Mouse (Mus musculus): ENCODE results near the gene Foxj1. TPM values are rescaled to one million over a fixed set of nuclear protein-coding genes. Genes with fewer than 3 reads are reported as not detected.
A peak's percentile ranks its signal among the peaks of the same experiment; 100 is the strongest.
"Not testable (repeated sequence)": the region's sequence is repeated elsewhere in the genome, so short reads cannot be mapped to it uniquely, and the experiment has no call there.

Gene Foxj1
- polyA plus RNA-seq (2015; fragmentation: Nextera tagmentation; extraction: Ambion mirVana), result 21.1 and 21.2 TPM in 2 replicates

DNA sequence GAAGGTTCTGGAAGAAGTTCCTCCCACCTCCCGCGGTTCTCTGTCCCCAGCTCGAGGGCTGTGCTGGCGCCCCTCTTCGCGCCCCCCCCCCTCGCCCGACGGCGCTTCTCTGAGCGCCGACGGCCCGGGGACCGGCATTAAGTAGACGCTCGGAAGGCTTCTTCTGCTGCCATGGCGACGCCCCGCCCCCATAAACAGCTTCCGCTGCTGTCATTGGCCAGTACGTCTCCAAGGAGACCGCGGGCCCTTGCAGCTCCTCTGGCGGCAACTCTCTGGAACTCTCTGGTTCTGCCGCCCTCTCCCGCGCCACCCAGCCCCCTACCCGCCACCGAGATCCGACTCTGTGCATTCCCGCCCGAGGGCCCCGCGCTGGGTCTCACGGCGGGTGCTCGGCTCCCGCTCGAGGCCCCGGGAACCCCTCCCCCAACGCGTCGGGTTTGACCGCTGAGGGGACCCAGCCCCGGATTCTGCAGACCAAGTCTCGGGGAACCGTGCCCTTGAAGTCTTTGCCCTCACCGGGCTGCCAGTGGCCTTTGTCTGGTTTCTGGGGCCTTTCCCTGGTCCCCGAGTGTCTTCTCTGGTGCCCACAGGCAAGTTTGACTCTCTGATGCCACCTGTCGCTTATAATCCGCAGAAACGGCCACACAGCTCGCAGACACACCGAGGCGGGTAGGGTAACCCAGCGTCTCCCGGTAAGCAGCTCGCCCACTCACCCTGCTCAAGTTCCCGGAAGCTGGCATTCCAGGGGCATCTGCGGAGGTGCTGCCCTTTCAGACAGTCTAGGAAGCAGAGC, at the start of gene Foxj1:
TSS of gene Foxj1 (minus strand) at position 156 of the 793 bp plus-strand sequence.
- Histone ChIP-seq H3K4me1 (peaks cover 32% of the 10 kb centered on the region), H3K27ac (peak within 1 kb of the TSS; percentile 75), H3K36me3 (no peaks in the 10 kb centered on the region), H3K4me3 (peak within 1 kb of the TSS; percentile 66), H3K9me3 (no peaks in the 10 kb centered on the region), H3K9ac (peak within 1 kb of the TSS; percentile 56), H3K27me3 (peaks cover 29% of the 10 kb centered on the region), H3K4me2 (peak within 1 kb of the TSS; percentile 99)
- peak; percentile 84 for ATAC-seq (ENCODE audit: borderline replicate concordance, extremely low read depth, low FRiP score, low TSS enrichment)
- WGBS, result 0% methylated on average over 59 of the region's 61 CpGs

DNA sequence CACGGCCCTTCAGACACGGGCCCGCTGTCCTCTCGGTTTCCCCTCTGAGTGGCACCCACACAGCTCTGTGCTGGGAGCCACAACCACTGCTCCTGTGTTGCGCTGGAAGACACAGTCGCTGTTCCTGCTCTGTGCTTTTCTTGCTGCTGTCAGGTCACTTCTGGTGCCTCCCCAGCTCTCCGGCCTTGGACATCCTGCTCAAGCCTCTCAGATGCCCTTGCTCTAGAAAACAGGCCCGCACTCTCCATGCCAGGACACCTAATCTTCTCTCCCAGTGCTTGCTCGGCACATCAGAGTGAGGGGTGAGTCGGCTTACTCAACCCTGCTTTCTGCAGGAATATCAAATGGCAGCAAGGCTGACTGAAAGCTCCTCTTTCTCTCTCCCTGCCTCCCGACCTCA, 49.0 kb upstream of the Foxj1 start:
- no peak for ATAC-seq (ENCODE audit: borderline replicate concordance, extremely low read depth, low FRiP score, low TSS enrichment)
- H3K27ac ChIP-seq, result no peak overlapping the region
- no peaks in the 10 kb centered on the region for H3K27me3 ChIP-seq
- no peaks in the 10 kb centered on the region for H3K9me3 ChIP-seq
- peaks cover 13% of the 10 kb centered on the region for H3K4me1 ChIP-seq
- H3K36me3 ChIP-seq, result no peaks in the 10 kb centered on the region
- no peak overlapping the region for H3K9ac ChIP-seq
- 80% methylated on average over 11 of the region's 11 CpGs for WGBS
- H3K4me3 ChIP-seq, result no peak overlapping the region
- no peak overlapping the region for H3K4me2 ChIP-seq

DNA sequence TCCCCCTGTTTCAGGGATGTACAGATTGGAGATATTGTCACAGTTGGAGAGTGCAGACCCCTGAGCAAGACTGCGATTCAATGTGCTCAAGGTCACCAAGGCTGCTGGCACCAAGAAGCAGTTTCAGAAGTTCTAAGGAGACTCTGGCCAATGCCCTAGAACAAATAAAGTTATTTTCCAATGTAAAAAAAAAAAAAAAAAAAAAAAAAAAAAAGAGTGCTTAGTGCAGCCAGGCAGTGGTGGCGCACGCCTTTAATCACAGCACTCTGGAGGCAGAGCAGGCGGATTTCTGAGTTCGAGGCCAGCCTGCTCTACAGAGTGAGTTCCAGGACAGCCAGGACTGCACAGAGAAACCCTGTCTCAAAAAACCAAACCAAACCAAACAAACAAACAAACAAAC, 47.9 kb upstream of the Foxj1 start:
- not testable (repeated sequence) for H3K27ac ChIP-seq; H3K9me3 ChIP-seq; H3K36me3 ChIP-seq; H3K4me2 ChIP-seq; H3K9ac ChIP-seq; H3K27me3 ChIP-seq; H3K4me3 ChIP-seq; ATAC-seq (ENCODE audit: borderline replicate concordance, extremely low read depth, low FRiP score, low TSS enrichment)
- WGBS, result 87% methylated on average over 5 of the region's 5 CpGs
- peaks cover 13% of the 10 kb centered on the region for H3K4me1 ChIP-seq

DNA sequence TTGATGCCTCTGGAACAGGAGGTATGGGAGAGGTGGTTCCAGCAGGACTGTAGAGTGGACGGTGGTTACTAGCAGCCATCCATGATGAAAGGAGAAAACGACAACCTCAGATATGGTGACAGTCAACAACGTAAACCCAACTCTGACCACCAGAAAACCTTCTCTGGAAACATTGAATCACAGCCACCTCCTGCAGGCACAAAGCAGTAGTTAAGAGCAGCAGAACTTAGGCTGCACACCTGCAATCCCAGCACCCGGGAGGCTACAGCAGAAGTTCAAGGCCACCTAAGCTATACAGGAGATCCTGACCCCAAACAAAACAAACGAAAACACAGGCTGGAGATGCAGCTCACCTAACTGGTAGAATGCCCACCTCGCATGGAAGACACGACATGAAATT, 45.6 kb upstream of the Foxj1 start:
- H3K9me3 ChIP-seq, result no peaks in the 10 kb centered on the region
- ATAC-seq (ENCODE audit: borderline replicate concordance, extremely low read depth, low FRiP score, low TSS enrichment), result no peak
- no peak overlapping the region for H3K9ac ChIP-seq
- no peak overlapping the region for H3K4me3 ChIP-seq
- no peaks in the 10 kb centered on the region for H3K36me3 ChIP-seq
- H3K4me1 ChIP-seq, result no peaks in the 10 kb centered on the region
- WGBS, result 83% methylated on average over 7 of the region's 7 CpGs
- no peak overlapping the region for H3K4me2 ChIP-seq
- no peak overlapping the region for H3K27ac ChIP-seq
- H3K27me3 ChIP-seq, result no peaks in the 10 kb centered on the region

DNA sequence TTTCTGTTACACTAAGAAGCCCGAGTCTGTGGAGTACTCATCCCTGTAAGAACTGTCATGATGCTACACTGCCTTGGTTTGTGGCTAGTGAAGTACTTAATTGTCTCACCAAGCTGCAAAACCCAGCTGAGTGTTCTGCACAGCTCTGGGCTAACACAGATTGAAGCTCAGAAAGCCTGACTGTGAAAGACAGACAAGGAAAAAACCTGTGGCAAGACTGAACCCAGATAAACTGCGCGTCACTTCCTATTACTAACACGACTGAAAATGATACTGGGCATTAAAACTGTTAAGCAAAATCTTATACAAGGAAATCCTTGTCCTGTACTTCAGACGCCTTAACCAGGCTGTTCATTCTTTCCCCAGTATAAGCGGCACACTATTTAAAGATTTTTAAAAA, 44.3 kb upstream of the Foxj1 start:
- H3K9me3 ChIP-seq, result no peaks in the 10 kb centered on the region
- no peak overlapping the region for H3K4me2 ChIP-seq
- H3K9ac ChIP-seq, result no peak overlapping the region
- no peaks in the 10 kb centered on the region for H3K36me3 ChIP-seq
- WGBS, result 76% methylated on average over 6 of the region's 6 CpGs
- ATAC-seq (ENCODE audit: borderline replicate concordance, extremely low read depth, low FRiP score, low TSS enrichment), result no peak
- no peak overlapping the region for H3K27ac ChIP-seq
- no peaks in the 10 kb centered on the region for H3K27me3 ChIP-seq
- no peak overlapping the region for H3K4me3 ChIP-seq
- H3K4me1 ChIP-seq, result no peaks in the 10 kb centered on the region

DNA sequence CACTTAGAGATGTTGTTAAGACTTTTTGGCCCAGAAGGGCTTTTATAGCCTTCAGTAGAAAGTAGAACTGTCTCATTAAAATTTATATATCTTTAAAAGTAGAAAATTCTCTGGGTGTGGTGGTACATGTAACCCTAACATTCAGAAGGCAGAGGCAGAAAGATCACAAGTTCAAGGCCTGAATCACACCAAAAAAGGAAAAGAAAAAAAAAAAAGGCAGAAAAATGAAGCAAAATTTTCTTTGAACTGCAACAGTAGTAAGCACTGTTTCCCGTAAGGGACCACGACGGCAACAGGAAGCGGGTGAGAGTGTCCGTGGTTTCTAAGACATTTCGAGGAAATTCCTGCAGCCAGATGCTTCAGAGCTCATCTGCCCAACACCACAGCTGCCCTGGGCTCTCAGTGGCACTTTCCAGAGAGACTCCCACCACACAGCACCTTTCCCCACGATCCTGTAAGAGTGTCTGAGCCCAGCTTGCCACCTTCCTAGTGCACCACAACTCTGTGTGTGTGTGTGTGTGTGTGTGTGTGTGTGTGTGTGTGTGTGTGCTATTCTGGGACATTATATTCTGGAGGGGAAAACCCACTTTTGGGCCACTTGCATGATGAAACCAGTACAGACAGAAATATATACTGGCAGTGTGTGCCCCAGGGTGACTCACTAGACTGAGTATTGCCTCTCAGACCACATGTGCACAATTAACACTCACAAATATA, 41.9 kb upstream of the Foxj1 start:
- H3K27ac ChIP-seq, result no peak overlapping the region
- no peak overlapping the region for H3K4me2 ChIP-seq
- 50% methylated on average over 7 of the region's 7 CpGs for WGBS
- H3K9ac ChIP-seq, result no peak overlapping the region
- no peak overlapping the region for H3K4me3 ChIP-seq
- H3K27me3 ChIP-seq, result no peaks in the 10 kb centered on the region
- no peak for ATAC-seq (ENCODE audit: borderline replicate concordance, extremely low read depth, low FRiP score, low TSS enrichment)
- no peaks in the 10 kb centered on the region for H3K36me3 ChIP-seq
- no peaks in the 10 kb centered on the region for H3K9me3 ChIP-seq
- H3K4me1 ChIP-seq, result no peaks in the 10 kb centered on the region

DNA sequence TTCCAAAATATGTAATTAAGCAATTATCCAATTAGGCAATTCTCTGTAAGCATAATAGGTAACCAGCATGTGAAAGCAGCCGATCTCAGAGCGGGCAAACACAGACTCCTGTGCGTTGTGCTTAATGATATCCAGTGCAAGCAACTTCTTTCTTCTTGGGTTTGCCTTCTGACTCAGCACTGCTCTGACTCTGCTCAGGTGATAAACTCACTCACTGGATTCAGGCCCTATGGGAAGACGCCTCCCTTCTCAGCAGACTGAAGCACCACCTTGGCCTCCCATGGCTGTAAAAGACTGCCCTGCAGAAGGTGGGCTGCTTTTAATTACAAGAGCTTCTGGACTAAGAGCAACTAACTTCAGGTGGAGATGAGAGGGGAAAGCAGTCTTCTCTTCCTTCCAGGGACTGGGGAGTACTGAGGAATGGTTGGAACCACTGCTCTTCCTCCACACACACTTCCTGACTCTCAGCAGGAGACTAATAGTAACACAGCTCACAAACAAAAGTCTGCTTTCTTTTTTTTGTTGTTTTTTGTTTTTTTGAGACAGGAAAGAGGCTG, 36.8 kb upstream of the Foxj1 start:
- H3K9me3 ChIP-seq, result no peaks in the 10 kb centered on the region
- no peaks in the 10 kb centered on the region for H3K36me3 ChIP-seq
- no peak for ATAC-seq (ENCODE audit: borderline replicate concordance, extremely low read depth, low FRiP score, low TSS enrichment)
- H3K4me2 ChIP-seq, result no peak overlapping the region
- no peak overlapping the region for H3K4me3 ChIP-seq
- 0 out of 2 replicates have a peak, but pooled peaks cover 6% of the 10 kb centered on the region for H3K4me1 ChIP-seq
- no peak overlapping the region for H3K9ac ChIP-seq
- no peak overlapping the region for H3K27ac ChIP-seq
- 81% methylated on average over 4 of the region's 4 CpGs for WGBS
- no peaks in the 10 kb centered on the region for H3K27me3 ChIP-seq

DNA sequence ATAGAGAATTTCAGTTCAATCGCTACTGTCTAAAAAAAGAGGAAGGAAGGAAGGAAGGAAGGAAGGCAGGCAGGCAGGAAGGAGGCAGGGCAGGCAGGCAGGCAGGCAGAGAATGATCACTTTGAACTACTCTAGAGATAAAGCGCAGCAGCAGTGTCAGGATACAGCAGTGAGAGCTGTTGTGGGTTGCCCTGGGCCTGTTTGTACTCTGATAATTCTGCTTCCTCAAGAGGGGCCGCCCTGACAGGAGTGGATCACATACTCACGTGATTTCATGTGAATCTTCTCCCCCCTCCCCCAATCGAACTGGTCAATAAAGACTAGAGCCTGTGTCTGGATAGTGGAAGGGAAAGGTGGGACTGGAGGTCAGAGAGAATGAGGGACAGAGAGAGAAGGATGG, 34.4 kb upstream of the Foxj1 start:
- Histone ChIP-seq H3K27me3 (no peaks in the 10 kb centered on the region), H3K4me1 (0 out of 2 replicates have a peak, but pooled peaks cover 6% of the 10 kb centered on the region), H3K4me3 (no peak overlapping the region), H3K27ac (0 out of 2 replicates have a peak overlapping the region, but pooled peaks have one; percentile 0), H3K4me2 (no peak overlapping the region), H3K36me3 (no peaks in the 10 kb centered on the region), H3K9ac (no peak overlapping the region), H3K9me3 (no peaks in the 10 kb centered on the region)
- 46% methylated on average over 5 of the region's 5 CpGs for WGBS
- ATAC-seq (ENCODE audit: borderline replicate concordance, extremely low read depth, low FRiP score, low TSS enrichment), result no peak

DNA sequence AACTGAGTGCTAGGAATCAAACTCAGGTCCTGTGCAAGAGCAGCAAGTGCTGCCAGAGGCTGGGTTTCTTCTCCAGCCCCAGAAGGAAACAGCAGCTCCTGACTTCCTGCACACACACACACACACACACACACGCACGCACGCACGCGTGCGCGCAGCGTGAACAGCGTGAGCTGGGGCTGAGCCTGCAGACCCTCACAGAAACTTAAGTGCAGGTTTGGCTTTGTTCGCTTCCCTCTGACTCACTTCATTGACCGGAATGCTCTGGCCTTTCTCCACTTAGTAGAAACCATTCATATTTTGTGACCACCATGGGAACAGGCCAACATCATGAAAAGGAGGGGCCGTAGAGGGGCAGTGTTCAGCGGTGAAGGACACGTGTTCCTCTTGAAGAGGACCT, 33.9 kb upstream of the Foxj1 start:
- Histone ChIP-seq H3K36me3 (no peaks in the 10 kb centered on the region), H3K9me3 (no peaks in the 10 kb centered on the region), H3K4me2 (no peak overlapping the region), H3K9ac (no peak overlapping the region), H3K4me1 (0 out of 2 replicates have a peak, but pooled peaks cover 6% of the 10 kb centered on the region), H3K27me3 (no peaks in the 10 kb centered on the region), H3K4me3 (no peak overlapping the region), H3K27ac (no peak overlapping the region)
- 88% methylated on average over 14 of the region's 14 CpGs for WGBS
- no peak for ATAC-seq (ENCODE audit: borderline replicate concordance, extremely low read depth, low FRiP score, low TSS enrichment)

DNA sequence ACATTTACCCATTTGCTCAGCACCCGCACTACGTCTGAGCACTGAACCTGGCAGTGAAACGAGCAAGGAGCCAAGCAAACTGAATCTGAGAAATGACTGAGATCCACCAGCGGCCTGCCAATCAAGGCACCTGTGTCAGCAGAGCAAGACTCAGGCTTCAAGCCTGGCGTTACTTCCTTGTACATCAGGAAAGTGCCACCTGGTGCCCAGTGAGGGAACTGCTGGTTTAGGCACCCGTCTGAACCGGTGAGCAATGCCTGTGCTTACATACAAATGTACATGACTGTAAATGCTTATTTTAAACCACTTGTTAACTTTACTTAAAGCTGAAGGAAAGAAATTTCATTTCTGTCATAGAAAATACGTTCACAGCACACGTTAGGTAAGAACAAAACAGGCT, 32.9 kb upstream of the Foxj1 start:
- H3K4me2 ChIP-seq, result no peak overlapping the region
- no peak overlapping the region for H3K4me3 ChIP-seq
- 26% methylated on average over 9 of the region's 9 CpGs for WGBS
- 0 out of 2 replicates have a peak, but pooled peaks cover 6% of the 10 kb centered on the region for H3K4me1 ChIP-seq
- H3K9me3 ChIP-seq, result no peaks in the 10 kb centered on the region
- H3K36me3 ChIP-seq, result no peaks in the 10 kb centered on the region
- no peak overlapping the region for H3K27ac ChIP-seq
- H3K9ac ChIP-seq, result no peak overlapping the region
- no peak for ATAC-seq (ENCODE audit: borderline replicate concordance, extremely low read depth, low FRiP score, low TSS enrichment)
- H3K27me3 ChIP-seq, result no peaks in the 10 kb centered on the region

DNA sequence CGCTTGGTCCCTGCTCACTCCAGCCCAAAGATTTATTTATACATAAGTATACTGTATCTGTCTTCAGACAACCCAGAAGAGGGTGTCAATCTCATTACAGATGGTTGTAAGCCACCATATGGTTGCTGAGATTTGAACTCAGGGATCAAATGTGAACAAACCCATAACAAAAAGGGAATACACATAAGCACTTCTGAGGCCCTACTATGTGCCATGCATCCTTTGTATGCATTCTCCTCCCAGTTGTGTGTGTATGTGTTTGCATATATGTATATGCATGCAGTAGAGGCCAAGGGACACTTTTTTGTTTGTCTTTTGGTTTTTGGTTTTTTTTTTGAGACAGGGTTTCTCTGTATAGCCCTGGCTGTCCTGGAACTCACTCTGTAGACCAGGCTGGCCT, 31.4 kb upstream of the Foxj1 start:
- ATAC-seq (ENCODE audit: borderline replicate concordance, extremely low read depth, low FRiP score, low TSS enrichment), result no peak
- H3K27me3 ChIP-seq, result no peaks in the 10 kb centered on the region
- WGBS, result 82% methylated on average over 1 of the region's 1 CpGs
- no peak overlapping the region for H3K4me2 ChIP-seq
- no peak overlapping the region for H3K9ac ChIP-seq
- no peaks in the 10 kb centered on the region for H3K36me3 ChIP-seq
- H3K9me3 ChIP-seq, result no peaks in the 10 kb centered on the region
- no peak overlapping the region for H3K4me3 ChIP-seq
- 0 out of 2 replicates have a peak, but pooled peaks cover 6% of the 10 kb centered on the region for H3K4me1 ChIP-seq
- no peak overlapping the region for H3K27ac ChIP-seq

DNA sequence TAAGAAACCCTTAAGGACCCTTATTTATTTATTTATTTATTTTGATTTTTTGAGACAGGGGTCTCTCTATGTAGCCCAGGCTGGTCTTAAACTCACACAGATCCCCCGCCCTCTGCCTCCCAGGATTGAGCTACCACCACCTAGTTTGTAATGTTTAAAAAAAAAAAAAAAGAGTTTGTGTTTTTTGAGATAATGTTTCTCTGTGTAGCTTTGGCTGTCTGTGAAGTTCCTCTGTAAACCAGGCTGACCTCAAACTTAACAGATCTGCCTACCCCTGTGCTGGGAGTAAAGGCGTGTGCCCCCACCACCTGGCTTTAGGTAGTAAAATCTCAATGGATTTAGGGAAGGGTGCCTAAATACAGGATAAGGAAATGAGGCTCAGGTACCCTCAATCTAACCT, 30.9 kb upstream of the Foxj1 start:
- Histone ChIP-seq H3K4me2 (no peak overlapping the region), H3K9me3 (no peaks in the 10 kb centered on the region), H3K27ac (no peak overlapping the region), H3K4me1 (0 out of 2 replicates have a peak, but pooled peaks cover 6% of the 10 kb centered on the region), H3K36me3 (no peaks in the 10 kb centered on the region), H3K9ac (no peak overlapping the region), H3K27me3 (no peaks in the 10 kb centered on the region), H3K4me3 (no peak overlapping the region)
- ATAC-seq (ENCODE audit: borderline replicate concordance, extremely low read depth, low FRiP score, low TSS enrichment), result no peak
- 83% methylated on average over 2 of the region's 2 CpGs for WGBS

Measured in lung, embryonic 15.5 days (tissue).